Mouse (Mus musculus) gastrocnemius, adult 18-20 months (tissue): Measurements from ENCODE around the gene Defb47. TPM values are rescaled to one million over a fixed set of nuclear protein-coding genes. Genes with fewer than 3 reads are reported as not detected.

ENCODE experiments used
- total RNA-seq, 2 experiments: library from RNA; stranded (reverse); gene quantifications; 2 replicates each; pipeline ENCODE4 v1.2.3; 2021

Defb47 gene
- total RNA-seq, 2 experiments from 2014 or later, result not detected

Other genes starting within 250 kb of the Defb47 start
- gene Ints6, start 236.9 kb upstream of the Defb47 start, total RNA-seq, result 10 to 100 TPM; 12.4 to 13.2 TPM
- gene Wdfy2, start 160.4 kb upstream of the Defb47 start, total RNA-seq, result 1 to 10 TPM; 6.5 to 6.9 TPM
- not detected for gene Defb48, start 13.6 kb upstream of the Defb47 start, total RNA-seq
- not detected for gene Defb43, start 13.7 kb downstream of the Defb47 start, total RNA-seq
- gene Defb42, start 48.9 kb downstream of the Defb47 start, total RNA-seq, result not detected
- gene Defb30, start 51.9 kb downstream of the Defb47 start, total RNA-seq, result not detected